Mouse (Mus musculus): ENCODE results near the gene Tmem260.

DNA sequence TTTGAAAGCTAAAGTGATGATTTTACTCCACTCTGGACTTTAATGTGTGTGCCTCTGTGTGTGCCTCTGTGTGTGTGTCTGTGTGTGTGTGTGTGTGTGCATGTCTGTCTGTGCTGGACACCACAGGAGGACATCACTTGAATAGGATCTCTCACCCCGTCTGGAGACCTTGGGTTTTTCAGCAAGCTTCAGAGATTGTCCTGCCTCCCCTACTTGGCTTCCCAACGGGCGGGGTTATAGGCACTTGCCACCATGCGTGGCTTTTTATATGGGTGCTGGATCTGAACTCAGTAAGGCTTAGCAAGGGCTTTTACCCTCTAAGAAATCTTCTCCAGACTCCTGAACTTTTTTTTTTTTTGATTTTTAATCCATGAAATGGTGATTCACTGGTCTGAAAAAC, 23.5 kb upstream of the Tmem260 start:
- TF ChIP-seq POLR2A (IDR thresholded peaks at IDR 0.05; ENCODE audit: extremely low read depth, insufficient read depth, low read length) = no peak
- TF ChIP-seq CTCF (IDR thresholded peaks at IDR 0.05; ENCODE audit: low read depth, low read length) = no peak
